Mouse (Mus musculus) kidney, embryonic 14.5 days (tissue): ENCODE results near the gene Abcb5. TPM values are rescaled to one million over a fixed set of nuclear protein-coding genes. Genes with fewer than 3 reads are reported as not detected.

Experiments used
- ATAC-seq: fragments of 200-750 bp; cut with Nextera tagmentation; 2 replicates; pipeline ENCODE4 v1.8.0; 2017; ENCODE audit warnings: moderate number of reproducible peaks, mild to moderate bottlenecking, moderate TSS enrichment, moderate library complexity; ENCODE audit not compliant: low FRiP score, low TSS enrichment
- H3K27ac ChIP-seq: fragments of 300-500 bp; sonication (generic); 2 replicates; pipeline ENCODE4 v1.5.1; 2014; ENCODE audit warnings: low read depth, mild to moderate bottlenecking, low read length, moderate library complexity, mixed read lengths
- H3K27me3 ChIP-seq: fragments of 300-500 bp; sonication (generic); 2 replicates; pipeline ENCODE4 v1.6.1; 2014; ENCODE audit warnings: mild to moderate bottlenecking, low read length; ENCODE audit not compliant: control insufficient read depth, insufficient read depth
- H3K36me3 ChIP-seq: fragments of 300-500 bp; sonication (generic); 2 replicates; pipeline ENCODE4 v1.6.1; 2014; ENCODE audit warnings: low read length, mixed read lengths; ENCODE audit not compliant: control insufficient read depth, insufficient read depth
- H3K4me1 ChIP-seq: fragments of 300-500 bp; sonication (generic); 2 replicates; pipeline ENCODE4 v1.6.1; 2014; ENCODE audit warnings: low read length, mixed read lengths; ENCODE audit not compliant: control insufficient read depth, insufficient read depth
- H3K4me2 ChIP-seq: fragments of 300-500 bp; sonication (generic); replicated peaks from 2 replicates; pipeline ENCODE4 v1.6.1; 2014; ENCODE audit warnings: low read depth, mild to moderate bottlenecking, low read length
- H3K4me3 ChIP-seq: fragments of 300-500 bp; sonication (generic); 2 replicates; pipeline ENCODE4 v1.5.1; 2014; ENCODE audit warnings: mild to moderate bottlenecking, low read length
- H3K9ac ChIP-seq: fragments of 300-500 bp; sonication (generic); 2 replicates; pipeline ENCODE4 v1.6.1; 2014; ENCODE audit warnings: low read depth, mild to moderate bottlenecking, low read length, moderate library complexity
- H3K9me3 ChIP-seq: fragments of 300-500 bp; sonication (generic); 2 replicates; pipeline ENCODE4 v1.6.1; 2016; ENCODE audit warnings: low read length; ENCODE audit not compliant: control insufficient read depth
- WGBS: fragments of 180-500 bp; shearing (Covaris S2); extraction: QIAGEN DNeasy Blood & Tissue Kit; methylation state at CpG from one replicate; pipeline ENCODE4 v1.1.7; 2014; 5-methylcytosine and 5-hydroxymethylcytosine counted together
- polyA plus RNA-seq: library from polyadenylated mRNA; unstranded; fragments of >200 nt; fragmentation: Nextera tagmentation; extraction: Ambion mirVana; gene quantifications from 2 replicates; pipeline ENCODE4 v1.2.1, GENCODE M21; 2014

Gene Abcb5
- polyA plus RNA-seq, 1 experiment from 2014 or later = not detected

DNA sequence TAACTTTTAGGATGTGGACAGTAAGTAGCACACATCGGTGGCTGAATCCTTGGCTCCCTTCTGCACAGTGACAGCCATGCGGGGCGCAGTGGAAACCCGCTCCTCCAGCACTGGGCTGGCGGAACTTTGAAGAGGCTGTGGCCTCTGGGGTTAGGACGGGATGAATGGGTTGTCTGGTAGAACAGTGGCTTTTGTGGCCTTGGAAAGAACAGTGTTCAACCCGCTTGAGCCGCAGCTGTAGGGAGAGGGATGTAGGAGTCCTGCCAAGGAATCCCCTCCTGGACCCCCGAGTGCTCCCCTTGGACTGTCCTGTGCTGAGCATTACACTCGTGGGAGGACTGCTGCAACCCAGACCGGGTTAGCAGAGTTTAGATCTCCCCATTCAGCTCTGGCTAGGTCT is 116.2 kb downstream of the Abcb5 start:
- Histone ChIP-seq H3K4me3 (no peak overlapping the region), H3K4me2 (no peak overlapping the region), H3K27ac (no peak overlapping the region), H3K27me3 (peaks cover 88% of the 10 kb centered on the region), H3K9ac (no peak overlapping the region), H3K9me3 (no peaks in the 10 kb centered on the region), H3K4me1 (peaks cover 3% of the 10 kb centered on the region; the same call in 1 of the 2 replicates), H3K36me3 (no peaks in the 10 kb centered on the region)
- WGBS = under 1% methylated on average over 11 of the region's 11 CpGs
- ATAC-seq = peak; percentile 18; the same call in 1 of the 2 replicates

DNA sequence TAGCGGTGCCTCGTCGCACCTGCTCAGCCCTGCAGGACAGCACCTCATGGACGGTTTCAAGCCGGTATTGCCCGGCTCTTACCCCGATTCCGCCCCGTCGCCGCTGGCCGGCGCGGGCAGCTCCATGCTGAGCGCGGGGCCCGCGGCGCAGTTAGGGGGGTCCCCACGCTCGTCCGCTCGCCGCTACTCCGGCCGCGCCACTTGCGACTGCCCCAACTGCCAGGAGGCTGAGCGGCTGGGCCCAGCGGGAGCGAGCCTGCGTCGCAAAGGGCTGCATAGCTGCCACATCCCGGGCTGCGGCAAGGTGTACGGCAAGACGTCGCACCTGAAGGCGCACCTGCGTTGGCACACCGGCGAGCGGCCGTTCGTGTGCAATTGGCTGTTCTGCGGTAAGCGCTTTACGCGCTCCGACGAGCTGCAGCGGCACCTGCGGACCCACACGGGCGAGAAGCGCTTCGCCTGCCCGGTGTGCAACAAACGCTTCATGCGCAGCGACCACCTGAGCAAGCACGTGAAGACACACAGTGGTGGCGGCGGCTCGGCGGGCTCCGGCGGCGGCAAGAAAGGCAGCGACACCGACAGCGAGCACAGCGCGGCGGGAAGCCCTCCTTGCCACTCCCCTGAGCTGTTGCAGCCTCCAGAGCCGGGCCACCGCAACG is 116.9 kb downstream of the Abcb5 start:
- peak overlapping the region; percentile 28 for H3K4me3 ChIP-seq
- H3K27me3 ChIP-seq = peaks cover 88% of the 10 kb centered on the region
- WGBS = under 1% methylated on average over 78 of the region's 78 CpGs
- H3K4me1 ChIP-seq = no peaks in the 10 kb centered on the region; the same call in 1 of the 2 replicates
- peak; percentile 29 for ATAC-seq
- no peaks in the 10 kb centered on the region for H3K36me3 ChIP-seq
- H3K27ac ChIP-seq = no peak overlapping the region
- H3K9ac ChIP-seq = no peak overlapping the region
- no peaks in the 10 kb centered on the region for H3K9me3 ChIP-seq
- no peak overlapping the region for H3K4me2 ChIP-seq

DNA sequence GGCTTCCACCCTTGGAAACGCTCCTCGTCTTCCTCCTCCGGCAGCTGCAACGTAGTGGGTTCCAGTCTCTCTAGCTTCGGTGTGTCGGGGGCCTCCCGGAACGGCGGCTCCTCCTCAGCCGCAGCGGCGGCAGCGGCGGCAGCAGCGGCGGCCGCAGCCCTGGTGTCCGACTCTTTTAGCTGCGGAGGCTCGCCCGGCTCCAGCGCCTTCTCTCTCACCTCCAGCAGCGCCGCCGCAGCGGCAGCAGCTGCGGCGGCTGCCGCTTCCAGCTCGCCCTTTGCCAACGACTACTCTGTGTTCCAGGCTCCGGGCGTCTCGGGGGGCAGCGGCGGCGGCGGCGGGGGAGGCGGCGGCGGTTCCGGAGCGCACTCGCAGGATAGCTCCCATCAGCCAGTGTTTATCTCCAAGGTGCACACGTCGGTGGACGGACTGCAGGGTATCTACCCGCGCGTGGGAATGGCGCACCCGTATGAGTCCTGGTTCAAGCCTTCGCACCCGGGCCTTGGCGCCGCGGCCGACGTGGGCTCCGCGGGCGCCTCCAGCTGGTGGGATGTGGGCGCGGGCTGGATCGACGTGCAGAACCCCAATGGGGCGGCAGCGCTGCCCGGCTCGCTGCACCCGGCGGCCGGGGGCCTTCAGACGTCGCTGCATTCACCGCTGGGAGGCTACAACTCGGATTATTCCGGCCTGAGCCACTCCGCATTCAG is 117.6 kb downstream of the Abcb5 start:
- no peak overlapping the region for H3K9ac ChIP-seq
- ATAC-seq = peak; percentile 10; the same call in 1 of the 2 replicates
- WGBS = under 1% methylated on average over 78 of the region's 80 CpGs

DNA sequence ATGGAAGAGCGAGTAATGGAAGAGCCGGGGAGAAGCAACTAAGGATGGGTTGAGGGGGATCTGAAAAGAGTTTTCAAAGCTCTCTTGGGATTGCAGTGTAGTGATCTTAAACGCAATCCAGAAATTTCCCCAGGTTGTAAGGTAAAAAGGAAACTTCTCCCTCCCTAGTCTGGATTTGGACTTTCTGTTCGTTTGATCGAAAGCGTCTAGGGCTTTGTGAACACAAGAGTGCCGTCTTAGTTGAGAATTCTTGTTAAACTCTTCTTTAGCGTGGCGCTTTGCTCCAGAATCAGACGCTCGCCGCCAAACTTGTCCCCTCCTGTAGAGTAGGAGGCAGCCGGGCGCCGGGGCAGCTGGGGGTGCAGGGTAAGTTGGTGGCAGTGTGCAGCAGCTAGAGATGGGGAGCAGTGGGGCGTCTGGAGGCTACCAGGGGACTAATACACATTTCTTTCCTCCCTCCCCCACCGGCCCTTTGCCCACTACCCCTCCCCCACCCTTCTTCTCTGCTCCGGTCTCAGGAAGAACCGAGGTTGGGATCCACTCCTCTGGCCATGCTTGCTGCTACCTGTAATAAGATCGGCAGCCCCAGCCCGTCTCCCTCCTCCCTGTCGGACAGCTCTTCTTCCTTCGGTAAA is 118.2 kb downstream of the Abcb5 start:
- Histone ChIP-seq H3K27ac (no peak overlapping the region), H3K27me3 (peaks cover 87% of the 10 kb centered on the region), H3K9ac (no peak overlapping the region), H3K4me3 (peak overlapping the region; percentile 28), H3K36me3 (no peaks in the 10 kb centered on the region), H3K9me3 (no peaks in the 10 kb centered on the region), H3K4me2 (peak overlapping the region; percentile 26), H3K4me1 (no peaks in the 10 kb centered on the region; the same call in 1 of the 2 replicates)
- WGBS = under 1% methylated on average over 22 of the region's 23 CpGs
- ATAC-seq = 0 out of 2 replicates have a peak, but pooled peaks have one; percentile 1

More for the DNA sequence above, 117.6 kb downstream of the Abcb5 start:
- Histone ChIP-seq H3K4me3 (peak overlapping the region; percentile 28), H3K27me3 (peaks cover 88% of the 10 kb centered on the region), H3K27ac (no peak overlapping the region), H3K36me3 (no peaks in the 10 kb centered on the region), H3K9me3 (no peaks in the 10 kb centered on the region), H3K4me1 (no peaks in the 10 kb centered on the region; the same call in 1 of the 2 replicates), H3K4me2 (peak overlapping the region; percentile 26)

DNA sequence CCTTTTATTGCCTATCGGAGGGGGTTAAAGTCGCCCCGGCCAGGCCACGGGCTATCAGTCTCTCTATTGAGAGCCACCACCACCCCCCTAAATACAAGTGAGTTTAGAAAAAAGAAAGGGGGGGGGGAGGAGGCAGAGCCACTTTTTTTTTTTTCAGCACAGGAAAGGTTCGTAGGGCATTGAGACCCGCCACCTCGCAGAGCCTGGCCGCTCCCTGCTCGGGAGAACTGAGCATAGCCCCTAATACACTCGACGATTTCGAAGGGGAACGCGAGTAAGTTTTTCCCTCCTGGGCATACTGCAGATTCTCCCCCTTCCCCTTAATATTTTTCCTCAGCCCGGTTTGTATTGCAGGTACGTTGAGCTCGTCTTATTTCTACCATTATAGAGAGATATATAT is 118.8 kb downstream of the Abcb5 start:
- WGBS = under 1% methylated on average over 17 of the region's 17 CpGs
- no peaks in the 10 kb centered on the region; the same call in 1 of the 2 replicates for H3K4me1 ChIP-seq
- no peak for ATAC-seq

DNA sequence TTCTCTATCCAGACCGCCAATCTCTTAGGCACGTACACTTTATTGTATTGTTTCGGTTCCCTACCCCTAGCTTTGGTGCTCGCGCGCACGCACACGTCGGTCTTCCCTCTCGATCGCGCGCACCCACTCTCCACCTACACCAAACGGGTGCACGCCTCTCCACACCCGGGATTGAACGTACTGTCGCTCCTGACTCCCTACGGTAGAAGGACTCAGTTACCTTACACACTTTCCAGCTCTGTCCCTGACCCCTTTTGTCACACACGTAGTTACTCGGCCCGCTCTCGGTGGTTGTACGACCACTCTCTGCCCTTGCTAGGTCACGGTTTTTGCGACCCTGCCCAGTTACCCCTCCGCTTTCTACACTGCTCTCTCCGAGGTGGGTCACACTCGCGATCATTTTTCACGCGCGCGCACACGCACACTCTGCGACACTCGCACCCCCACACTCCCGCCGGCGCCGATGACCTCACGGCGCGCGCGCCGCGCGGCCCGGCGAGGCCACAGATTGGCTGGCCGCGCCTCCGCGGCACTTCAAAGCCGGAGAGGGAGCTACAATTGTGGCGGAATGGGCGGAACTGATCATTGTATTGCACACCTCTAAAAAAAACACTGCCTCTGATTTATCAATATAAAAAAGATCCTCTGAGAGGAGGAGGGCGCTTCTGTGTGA is 119.4 kb downstream of the Abcb5 start:
- H3K36me3 ChIP-seq = no peaks in the 10 kb centered on the region
- no peaks in the 10 kb centered on the region; the same call in 1 of the 2 replicates for H3K4me1 ChIP-seq
- H3K27me3 ChIP-seq = peaks cover 87% of the 10 kb centered on the region
- H3K4me2 ChIP-seq = peak overlapping the region; percentile 52
- H3K4me3 ChIP-seq = peak overlapping the region; percentile 33
- WGBS = under 1% methylated on average over 59 of the region's 59 CpGs
- no peak overlapping the region for H3K27ac ChIP-seq
- H3K9me3 ChIP-seq = no peaks in the 10 kb centered on the region
- no peak overlapping the region for H3K9ac ChIP-seq
- ATAC-seq = peak; percentile 57

More for the DNA sequence above, 118.8 kb downstream of the Abcb5 start:
- no peak overlapping the region for H3K27ac ChIP-seq
- H3K27me3 ChIP-seq = peaks cover 88% of the 10 kb centered on the region
- peak overlapping the region; percentile 52 for H3K4me2 ChIP-seq
- no peak overlapping the region for H3K9ac ChIP-seq
- no peaks in the 10 kb centered on the region for H3K9me3 ChIP-seq
- peak overlapping the region; percentile 33 for H3K4me3 ChIP-seq
- no peaks in the 10 kb centered on the region for H3K36me3 ChIP-seq

DNA sequence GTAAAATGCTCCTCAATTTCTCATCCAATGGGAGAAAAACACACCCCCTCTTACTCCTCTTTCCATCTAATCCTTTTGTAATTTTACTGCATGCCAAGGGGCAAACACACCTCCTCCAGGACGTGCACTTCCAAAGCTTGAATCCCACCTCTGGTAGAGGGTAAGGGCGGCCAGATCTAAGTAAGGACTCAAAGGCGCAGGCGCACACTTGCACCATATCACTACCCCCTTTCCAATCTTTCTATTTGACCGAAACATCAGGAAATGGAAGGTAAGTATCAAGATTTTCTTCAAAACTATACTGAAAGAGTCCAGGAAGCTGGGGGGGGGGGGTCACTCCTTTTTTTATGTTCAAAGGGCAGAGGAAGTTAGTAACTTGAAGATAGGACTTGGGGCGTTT is 120.0 kb downstream of the Abcb5 start, which contains the start of gene Sp8:
Gene Sp8, plus strand, starts transcription at position 109 of the 400 bp plus-strand sequence.
- Histone ChIP-seq H3K27ac (no peak within 1 kb of the TSS), H3K4me3 (peak within 1 kb of the TSS; percentile 33), H3K27me3 (peaks cover 90% of the 10 kb centered on the region), H3K4me1 (no peaks in the 10 kb centered on the region; the same call in 1 of the 2 replicates), H3K36me3 (no peaks in the 10 kb centered on the region), H3K4me2 (peak within 1 kb of the TSS; percentile 52), H3K9me3 (no peaks in the 10 kb centered on the region), H3K9ac (no peak within 1 kb of the TSS)
- no peak for ATAC-seq
- 0% methylated on average over 6 of the region's 6 CpGs for WGBS

DNA sequence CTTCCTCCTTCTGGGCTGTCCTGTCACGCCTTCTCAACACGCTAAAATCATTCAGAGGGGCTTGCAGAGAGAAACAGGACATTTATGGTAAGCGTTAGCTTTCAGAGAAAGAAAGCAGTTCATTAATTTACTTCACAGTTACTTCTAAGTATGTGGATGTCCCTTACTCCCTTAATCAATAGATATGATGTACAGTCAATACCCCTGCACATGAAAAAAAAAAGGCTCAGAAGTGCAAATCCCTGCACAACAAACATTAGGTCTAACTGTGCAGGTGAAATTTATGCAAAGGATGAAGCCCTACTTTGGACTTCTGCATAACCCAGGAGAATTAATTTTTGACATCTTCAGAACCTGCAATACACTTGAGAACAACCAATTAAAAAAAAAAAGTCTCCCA is 120.9 kb downstream of the Abcb5 start:
- no peaks in the 10 kb centered on the region for H3K9me3 ChIP-seq

More for the DNA sequence above, 120.9 kb downstream of the Abcb5 start:
- no peak for ATAC-seq
- Histone ChIP-seq H3K4me1 (no peaks in the 10 kb centered on the region; the same call in 1 of the 2 replicates), H3K27me3 (peaks cover 94% of the 10 kb centered on the region), H3K36me3 (no peaks in the 10 kb centered on the region), H3K4me2 (no peak overlapping the region), H3K27ac (no peak overlapping the region), H3K9ac (no peak overlapping the region), H3K4me3 (no peak overlapping the region)
- WGBS = 12% methylated on average over 3 of the region's 3 CpGs
